Mouse (Mus musculus) heart, embryonic 16.5 days (tissue): ENCODE results near the gene Lrp8. TPM values are rescaled to one million over a fixed set of nuclear protein-coding genes. Genes with fewer than 3 reads are reported as not detected.

Source experiments
- ATAC-seq: fragments of 200-750 bp; cut with Nextera tagmentation; replicated peaks from 2 replicates; pipeline ENCODE4 v1.8.0; 2017; ENCODE audit warnings: moderate number of reproducible peaks; ENCODE audit not compliant: insufficient read depth, low FRiP score; ENCODE audit errors: extremely low read depth
- H3K27ac ChIP-seq: fragments of 300-500 bp; sonication (generic); 2 replicates; pipeline ENCODE4 v1.5.1; 2014; ENCODE audit warnings: mild to moderate bottlenecking, low read length, control low read depth, moderate library complexity
- H3K27me3 ChIP-seq: fragments of 300-500 bp; sonication (generic); 2 replicates; pipeline ENCODE4 v1.6.1; 2014; ENCODE audit warnings: low read length, mixed read lengths; ENCODE audit not compliant: control insufficient read depth, insufficient read depth
- H3K36me3 ChIP-seq: fragments of 300-500 bp; sonication (generic); 2 replicates; pipeline ENCODE4 v1.6.1; 2014; ENCODE audit not compliant: control insufficient read depth, insufficient read depth
- H3K4me1 ChIP-seq: fragments of 300-500 bp; sonication (generic); 2 replicates; pipeline ENCODE4 v1.6.1; 2014; ENCODE audit warnings: low read length, mixed read lengths; ENCODE audit not compliant: control insufficient read depth, insufficient read depth
- H3K4me2 ChIP-seq: fragments of 300-500 bp; sonication (generic); 2 replicates; pipeline ENCODE4 v1.6.1; 2014; ENCODE audit warnings: low read depth, mild to moderate bottlenecking, control low read depth, low read length
- H3K4me3 ChIP-seq: fragments of 300-500 bp; sonication (generic); 2 replicates; pipeline ENCODE4 v1.5.1; 2014; ENCODE audit warnings: mild to moderate bottlenecking, control low read depth, low read length
- H3K9ac ChIP-seq: fragments of 300-500 bp; sonication (generic); 2 replicates; pipeline ENCODE4 v1.6.1; 2014; ENCODE audit warnings: low read length, control low read depth
- H3K9me3 ChIP-seq: fragments of 300-500 bp; sonication (generic); replicated peaks from 2 replicates; pipeline ENCODE4 v1.6.1; 2016; ENCODE audit warnings: low read length; ENCODE audit not compliant: control insufficient read depth
- WGBS: fragments of 180-500 bp; shearing (Covaris S2); extraction: QIAGEN DNeasy Blood & Tissue Kit; methylation state at CpG from one replicate; pipeline ENCODE4 v1.1.7; 2014; 5-methylcytosine and 5-hydroxymethylcytosine counted together
- polyA plus RNA-seq: library from polyadenylated mRNA; unstranded; fragments of >200 nt; fragmentation: Nextera tagmentation; extraction: Ambion mirVana; gene quantifications from 2 replicates; pipeline ENCODE4 v1.2.1, GENCODE M21; 2015

The Lrp8 gene
- polyA plus RNA-seq, 1 experiment from 2014 or later, result 0.91 TPM

- Histone ChIP-seq H3K4me2 (peak overlapping the region; percentile 97), H3K4me3 (peak overlapping the region; percentile 75), H3K27me3 (peaks cover 21% of the 10 kb centered on the region), H3K9ac (peak overlapping the region; percentile 76), H3K4me1 (peaks cover 15% of the 10 kb centered on the region), H3K36me3 (no peaks in the 10 kb centered on the region), H3K9me3 (no peaks in the 10 kb centered on the region), H3K27ac (no peak overlapping the region; the same call in 1 of the 2 replicates)
- WGBS, result under 1% methylated on average over 64 of the region's 65 CpGs
- ATAC-seq, result peak; percentile 11; the same call in 1 of the 2 replicates
Observed at GRCm38 (mm10) chr4:107802450-107803331, 630 bp downstream of the Lrp8 start.

- no peaks in the 10 kb centered on the region for H3K9me3 ChIP-seq
- H3K27me3 ChIP-seq, result peaks cover 21% of the 10 kb centered on the region
- peak; percentile 74 for ATAC-seq
- H3K4me1 ChIP-seq, result peaks cover 15% of the 10 kb centered on the region
- peak overlapping the region; percentile 76 for H3K9ac ChIP-seq
- H3K4me2 ChIP-seq, result peak overlapping the region; percentile 97
- no peak overlapping the region for H3K27ac ChIP-seq
- WGBS, result under 1% methylated on average over 46 of the region's 46 CpGs
- H3K36me3 ChIP-seq, result no peaks in the 10 kb centered on the region
- H3K4me3 ChIP-seq, result peak overlapping the region; percentile 75
Observed at GRCm38 (mm10) chr4:107803351-107804106, 1.5 kb downstream of the Lrp8 start.

GRCm38 (mm10) chr4:107805491-107805890, 3.4 kb downstream of the Lrp8 start:
- Histone ChIP-seq H3K9ac (no peak overlapping the region), H3K4me2 (no peak overlapping the region), H3K4me1 (peaks cover 15% of the 10 kb centered on the region), H3K27ac (no peak overlapping the region), H3K9me3 (no peaks in the 10 kb centered on the region), H3K36me3 (no peaks in the 10 kb centered on the region), H3K27me3 (peaks cover 20% of the 10 kb centered on the region), H3K4me3 (no peak overlapping the region)
- 75% methylated on average over 3 of the region's 3 CpGs for WGBS
- no peak for ATAC-seq

- Histone ChIP-seq H3K36me3 (no peaks in the 10 kb centered on the region), H3K27me3 (peaks cover 16% of the 10 kb centered on the region), H3K27ac (no peak overlapping the region), H3K4me2 (no peak overlapping the region), H3K9me3 (no peaks in the 10 kb centered on the region), H3K4me1 (peaks cover 10% of the 10 kb centered on the region), H3K4me3 (no peak overlapping the region), H3K9ac (no peak overlapping the region)
- WGBS, result 76% methylated on average over 4 of the region's 4 CpGs
- no peak for ATAC-seq
Observed at GRCm38 (mm10) chr4:107807796-107808195, 5.7 kb downstream of the Lrp8 start.

GRCm38 (mm10) chr4:107808655-107809054, 6.6 kb downstream of the Lrp8 start:
- Histone ChIP-seq H3K4me3 (no peak overlapping the region), H3K4me2 (no peak overlapping the region), H3K27me3 (peaks cover 16% of the 10 kb centered on the region), H3K36me3 (no peaks in the 10 kb centered on the region), H3K9me3 (no peaks in the 10 kb centered on the region), H3K27ac (no peak overlapping the region), H3K4me1 (peaks cover 5% of the 10 kb centered on the region; the same call in 1 of the 2 replicates), H3K9ac (no peak overlapping the region)
- ATAC-seq, result no peak

GRCm38 (mm10) chr4:107811006-107811405, 8.9 kb downstream of the Lrp8 start:
- Histone ChIP-seq H3K27ac (no peak overlapping the region), H3K4me1 (no peaks in the 10 kb centered on the region), H3K36me3 (no peaks in the 10 kb centered on the region), H3K9me3 (no peaks in the 10 kb centered on the region), H3K9ac (no peak overlapping the region), H3K4me2 (no peak overlapping the region), H3K4me3 (no peak overlapping the region), H3K27me3 (no peaks in the 10 kb centered on the region)
- ATAC-seq, result no peak
- 77% methylated on average over 3 of the region's 3 CpGs for WGBS

GRCm38 (mm10) chr4:107811716-107812330, 9.8 kb downstream of the Lrp8 start:
- WGBS, result 37% methylated on average over 10 of the region's 10 CpGs
- no peaks in the 10 kb centered on the region for H3K9me3 ChIP-seq
- H3K4me2 ChIP-seq, result no peak overlapping the region
- H3K27me3 ChIP-seq, result no peaks in the 10 kb centered on the region
- no peak for ATAC-seq
- no peak overlapping the region for H3K27ac ChIP-seq
- H3K4me3 ChIP-seq, result no peak overlapping the region
- H3K9ac ChIP-seq, result no peak overlapping the region
- no peaks in the 10 kb centered on the region for H3K4me1 ChIP-seq
- H3K36me3 ChIP-seq, result no peaks in the 10 kb centered on the region

GRCm38 (mm10) chr4:107812336-107812735, 10.3 kb downstream of the Lrp8 start:
- 85% methylated on average over 6 of the region's 6 CpGs for WGBS

More at GRCm38 (mm10) chr4:107812336-107812735, 10.3 kb downstream of the Lrp8 start:
- no peaks in the 10 kb centered on the region for H3K9me3 ChIP-seq
- no peak overlapping the region for H3K4me2 ChIP-seq
- no peak for ATAC-seq
- no peak overlapping the region for H3K9ac ChIP-seq
- H3K36me3 ChIP-seq, result no peaks in the 10 kb centered on the region
- no peaks in the 10 kb centered on the region for H3K27me3 ChIP-seq
- H3K4me3 ChIP-seq, result no peak overlapping the region
- H3K27ac ChIP-seq, result no peak overlapping the region
- H3K4me1 ChIP-seq, result no peaks in the 10 kb centered on the region
